Mouse (Mus musculus) T-helper 17 cell (primary cell): ENCODE data around the gene Mfsd12.

Experiments used
- in situ Hi-C, 2 experiments: fragments of 300-600 bp; cut with MboI, MseI; formaldehyde crosslinking; loops; 1 replicate in 1 of 2; 2 replicates in 1 of 2; pipeline ENCODE4 v1.15.1; 2025; ENCODE audit warnings: high pct_unique_total_duplicates in 2 of 2

Gene Mfsd12

DNA sequence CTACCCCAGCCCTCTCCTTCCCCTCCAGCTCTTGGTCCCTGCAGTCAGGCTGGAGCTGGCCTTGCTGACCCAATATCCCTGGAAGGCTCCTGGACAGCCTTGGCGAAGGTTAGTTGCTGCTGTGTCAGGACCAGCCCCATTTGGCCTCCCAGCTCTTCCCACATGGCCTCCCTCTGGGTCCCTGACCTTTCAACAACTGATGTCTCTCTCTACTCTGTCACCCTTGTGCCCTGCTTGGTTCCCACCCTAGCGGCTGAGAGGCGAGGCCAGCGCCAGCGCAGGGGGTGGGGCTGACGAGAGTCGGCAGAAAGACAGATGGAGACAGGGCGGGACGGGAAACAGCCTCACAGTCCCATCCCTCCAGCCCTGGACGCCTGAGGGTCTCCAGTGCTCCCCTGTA lies 28.9 kb upstream of the Mfsd12 start, which contains the start of gene Tbxa2r:
Tbxa2r (plus strand) TSS at position 346 of the 400 bp plus-strand sequence.
- in situ Hi-C loops, result no loop called here

DNA sequence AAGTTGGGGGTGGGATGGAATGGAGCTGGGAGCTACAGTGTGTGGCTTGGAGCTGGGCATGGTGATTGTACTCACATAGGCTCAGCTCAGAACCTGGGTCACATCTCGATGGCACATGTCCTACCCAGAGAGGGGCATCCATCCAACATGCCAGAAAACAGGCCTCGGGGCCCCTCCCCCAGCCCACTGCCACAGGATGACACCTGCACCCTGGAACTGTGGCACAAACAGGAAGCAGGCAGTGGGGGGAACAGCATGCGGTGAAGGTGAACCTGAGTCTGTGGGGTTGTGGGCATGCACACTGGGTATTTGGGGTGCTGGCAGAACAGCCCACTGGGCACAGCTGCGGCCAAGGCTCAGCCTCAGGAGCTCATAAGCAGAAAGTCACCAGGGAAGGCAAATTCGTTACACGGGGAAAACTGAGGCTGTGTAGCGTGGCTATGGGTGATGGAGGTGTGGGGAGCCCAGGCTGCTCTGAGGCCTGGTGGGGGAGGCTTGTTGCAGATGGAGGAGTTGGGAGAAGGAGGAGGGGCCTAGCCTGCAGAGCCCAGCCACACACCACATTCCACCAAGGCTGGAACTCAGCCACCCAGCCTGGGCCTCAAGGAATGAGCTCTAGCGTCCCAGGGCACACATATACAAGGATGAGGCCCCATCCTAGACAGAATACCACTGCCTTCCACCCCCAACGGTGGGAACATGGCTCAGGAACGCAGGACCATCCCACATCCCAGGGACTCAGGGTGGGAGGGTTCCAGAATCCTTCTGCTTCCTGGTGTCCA lies 27.9 kb upstream of the Mfsd12 start:
- in situ Hi-C loops, result no loop called here

DNA sequence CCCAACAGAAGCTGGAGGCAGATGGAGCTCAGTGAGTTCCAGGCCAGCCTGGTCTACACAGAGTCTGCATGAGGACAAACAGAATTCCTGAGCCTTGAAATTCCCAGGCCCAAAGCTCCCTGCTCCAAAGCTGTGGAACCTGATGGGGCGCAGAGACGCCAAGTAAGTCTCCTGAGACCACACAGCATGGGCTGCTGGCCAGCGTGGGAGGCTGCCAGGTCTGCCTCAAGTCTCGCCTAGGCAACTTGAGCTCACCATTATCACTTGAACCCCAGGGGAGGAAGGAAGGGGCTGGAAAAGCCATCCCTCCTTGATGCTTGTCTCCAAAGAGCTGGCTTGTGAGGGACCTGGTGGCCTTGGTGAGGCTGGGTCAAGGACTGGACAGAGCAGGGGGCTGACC lies 27.3 kb upstream of the Mfsd12 start:
- in situ Hi-C loops, result loop anchor here in 1 of 2 experiments (5.0 kb wide), 1 partner anchor 97 kb away; no protein-coding TSS in a partner anchor

DNA sequence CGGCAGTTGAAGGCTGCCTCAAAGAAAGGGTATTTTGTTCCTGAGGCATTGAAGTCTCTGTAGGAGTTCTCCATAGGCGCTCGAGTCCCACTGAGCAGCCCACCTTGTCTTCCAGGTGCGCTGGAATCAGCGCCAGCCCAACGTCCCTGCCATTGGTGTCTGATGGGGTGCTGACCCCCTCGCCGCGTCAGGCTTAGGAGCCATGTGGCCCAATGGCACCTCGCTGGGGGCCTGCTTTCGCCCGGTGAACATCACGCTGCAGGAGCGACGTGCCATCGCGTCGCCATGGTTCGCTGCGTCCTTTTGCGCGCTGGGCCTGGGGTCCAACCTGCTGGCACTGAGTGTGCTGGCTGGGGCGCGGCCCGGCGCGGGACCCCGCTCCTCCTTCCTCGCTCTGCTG lies 25.0 kb upstream of the Mfsd12 start:
- in situ Hi-C loops, result loop anchor here in 1 of 2 experiments (5.0 kb wide), 1 partner anchor 95 kb away; no protein-coding TSS in a partner anchor

DNA sequence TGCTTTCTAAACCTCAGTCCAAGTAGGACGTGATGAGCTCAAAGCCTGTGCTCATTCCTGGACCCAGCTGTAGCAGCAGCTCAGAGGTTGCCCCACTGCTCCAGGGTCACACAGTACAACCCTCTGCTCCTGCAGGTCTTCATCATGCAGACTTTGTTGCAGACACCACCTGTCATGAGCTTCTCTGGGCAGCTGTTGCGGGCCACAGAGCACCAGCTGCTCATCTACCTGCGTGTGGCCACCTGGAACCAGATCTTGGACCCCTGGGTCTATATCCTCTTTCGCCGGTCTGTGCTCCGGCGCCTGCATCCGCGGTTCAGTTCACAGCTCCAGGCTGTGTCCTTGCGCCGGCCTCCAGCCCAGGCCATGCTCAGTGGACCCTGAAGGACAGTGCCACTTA lies 23.0 kb upstream of the Mfsd12 start:
- in situ Hi-C loops, result loop anchor here in 1 of 2 experiments (5.0 kb wide), 1 partner anchor 93 kb away; no protein-coding TSS in a partner anchor

DNA sequence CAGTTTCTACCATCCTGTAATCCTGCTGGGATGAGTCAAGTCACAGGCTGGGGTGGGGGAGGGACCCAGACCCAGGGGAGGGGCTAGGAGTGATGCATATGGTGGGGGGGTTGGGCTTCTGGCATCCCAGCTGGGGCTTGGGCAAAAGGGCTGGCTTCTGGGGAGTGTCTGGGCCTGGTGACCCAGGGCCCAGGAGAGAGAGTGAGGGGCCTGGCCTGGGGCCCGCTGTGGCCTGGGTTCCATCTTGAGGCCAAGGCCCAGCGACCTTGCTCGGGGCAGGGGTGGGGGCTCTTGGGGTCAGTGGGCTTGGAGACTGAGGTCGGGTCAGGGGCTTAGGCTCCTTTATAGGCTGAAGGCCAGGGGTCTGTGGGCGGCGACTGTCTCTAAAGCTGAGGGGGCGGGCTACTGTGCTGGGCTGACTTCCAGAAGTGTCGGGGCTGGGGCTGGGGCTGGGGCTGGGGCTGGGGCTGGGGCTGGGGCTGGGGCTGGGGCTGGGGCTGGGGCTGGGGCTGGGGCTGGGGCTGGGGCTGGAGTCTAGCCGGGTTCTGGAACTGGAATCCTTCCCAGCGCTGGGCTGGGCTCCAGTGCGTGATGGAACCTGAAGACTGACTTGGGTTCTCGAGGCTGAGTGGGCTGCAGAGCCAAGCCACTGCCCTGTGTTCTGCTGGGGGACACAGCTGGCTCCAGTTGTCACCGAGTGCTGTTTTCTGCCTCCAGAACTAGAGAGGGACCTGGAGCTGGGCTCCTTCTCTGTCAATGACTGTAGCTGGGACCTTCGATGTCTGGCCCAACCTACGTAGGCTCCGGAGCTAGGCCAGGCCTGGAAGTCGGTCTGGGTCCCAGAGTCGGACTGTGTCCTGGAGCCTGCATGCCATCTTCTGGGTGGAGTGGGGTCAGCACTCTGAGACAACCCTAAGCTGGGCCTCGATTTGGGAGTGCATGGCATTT lies 21.6 kb upstream of the Mfsd12 start:
- in situ Hi-C loops, result no loop called here

DNA sequence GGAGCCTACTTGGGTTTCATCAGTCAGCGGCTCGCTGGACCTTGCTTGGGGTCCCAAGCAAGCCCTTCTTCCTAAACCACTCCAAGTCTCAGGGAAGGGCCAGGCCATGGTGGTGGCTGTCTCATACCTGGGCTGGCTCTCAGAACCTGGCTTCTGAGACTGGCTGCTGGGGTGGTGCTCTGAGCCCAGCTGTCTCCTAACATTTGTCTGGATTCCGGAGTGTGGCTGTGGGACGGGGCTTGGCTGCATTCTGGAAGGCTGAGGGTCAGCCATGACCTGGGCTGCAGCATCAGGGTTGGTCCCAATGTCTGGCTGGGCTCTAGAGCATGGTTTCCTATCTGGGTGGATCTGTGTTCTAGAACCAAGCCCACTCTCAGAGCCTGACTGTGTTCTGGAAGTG lies 20.7 kb upstream of the Mfsd12 start:
- in situ Hi-C loops, result no loop called here

DNA sequence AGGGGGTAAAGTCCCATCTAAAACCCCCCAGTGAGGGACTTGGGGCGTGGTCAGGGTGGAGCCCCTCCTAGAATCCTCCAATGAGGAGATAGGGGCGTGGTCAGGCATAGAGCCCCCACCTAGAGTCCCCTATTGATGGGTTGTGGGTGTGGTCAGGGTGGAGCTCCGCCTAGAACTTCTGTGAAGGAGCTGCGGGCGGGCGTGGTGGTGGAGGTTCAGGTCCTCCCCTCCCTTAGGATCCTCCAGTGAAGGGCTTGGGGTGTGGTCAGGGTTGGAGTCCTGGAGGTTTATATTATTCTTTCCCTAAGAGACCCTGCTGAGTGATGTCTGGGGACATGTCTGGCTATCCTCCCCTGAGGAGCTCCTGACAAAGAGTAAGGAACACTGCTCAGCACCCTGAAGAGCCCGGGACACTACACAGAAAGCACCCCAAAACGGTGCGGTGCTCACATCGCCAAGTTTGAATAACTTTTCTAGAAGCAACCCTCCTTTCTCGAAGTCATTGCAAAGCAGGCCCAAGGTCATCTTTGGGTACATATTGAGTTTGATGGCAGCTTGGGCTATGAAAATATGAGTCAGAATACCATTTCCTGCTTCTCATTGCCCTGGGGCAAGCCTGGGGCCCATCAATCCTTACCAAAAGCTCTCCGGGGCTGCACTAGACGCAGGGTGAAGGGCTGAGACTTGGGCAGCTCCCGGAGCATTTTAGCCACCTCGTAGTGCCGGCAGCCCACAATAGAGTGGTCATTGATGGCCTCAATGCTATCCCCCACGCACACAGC lies 16.5 kb upstream of the Mfsd12 start:
- in situ Hi-C loops, result loop anchor here (10.0 kb wide), 1 partner anchor 56 kb away; no protein-coding TSS in a partner anchor

DNA sequence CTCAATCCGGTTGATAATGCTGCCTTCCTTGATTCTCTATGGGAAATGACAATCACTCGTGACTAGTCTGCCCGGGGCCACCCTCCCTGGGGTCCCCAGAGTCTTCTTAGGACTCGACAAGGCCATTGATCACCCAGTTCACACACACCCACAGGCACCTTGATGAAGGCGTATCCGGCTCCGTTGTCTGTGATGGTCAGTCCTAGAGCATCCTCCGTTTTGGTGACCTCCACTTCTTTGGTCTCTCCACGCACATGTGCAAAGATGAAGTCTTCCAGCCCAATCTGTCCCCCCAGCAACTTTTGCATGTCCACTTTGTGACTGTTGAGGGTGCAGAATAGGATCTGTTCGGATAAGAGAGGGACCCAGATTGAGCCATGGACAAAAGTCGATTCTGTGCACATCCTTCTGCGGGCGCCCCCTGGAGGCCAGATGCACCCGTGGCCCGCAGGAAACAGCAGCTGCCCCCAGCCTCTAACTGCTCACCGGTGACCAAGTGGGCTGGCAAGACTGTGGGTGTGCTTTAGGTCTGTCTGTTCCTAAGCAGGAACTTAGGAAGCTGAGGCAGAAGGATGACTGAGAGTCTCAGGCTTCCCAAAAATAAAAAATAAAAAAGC lies 15.8 kb upstream of the Mfsd12 start:
- in situ Hi-C loops, result loop anchor here (10.0 kb wide), 1 partner anchor 57 kb away; no protein-coding TSS in a partner anchor

DNA sequence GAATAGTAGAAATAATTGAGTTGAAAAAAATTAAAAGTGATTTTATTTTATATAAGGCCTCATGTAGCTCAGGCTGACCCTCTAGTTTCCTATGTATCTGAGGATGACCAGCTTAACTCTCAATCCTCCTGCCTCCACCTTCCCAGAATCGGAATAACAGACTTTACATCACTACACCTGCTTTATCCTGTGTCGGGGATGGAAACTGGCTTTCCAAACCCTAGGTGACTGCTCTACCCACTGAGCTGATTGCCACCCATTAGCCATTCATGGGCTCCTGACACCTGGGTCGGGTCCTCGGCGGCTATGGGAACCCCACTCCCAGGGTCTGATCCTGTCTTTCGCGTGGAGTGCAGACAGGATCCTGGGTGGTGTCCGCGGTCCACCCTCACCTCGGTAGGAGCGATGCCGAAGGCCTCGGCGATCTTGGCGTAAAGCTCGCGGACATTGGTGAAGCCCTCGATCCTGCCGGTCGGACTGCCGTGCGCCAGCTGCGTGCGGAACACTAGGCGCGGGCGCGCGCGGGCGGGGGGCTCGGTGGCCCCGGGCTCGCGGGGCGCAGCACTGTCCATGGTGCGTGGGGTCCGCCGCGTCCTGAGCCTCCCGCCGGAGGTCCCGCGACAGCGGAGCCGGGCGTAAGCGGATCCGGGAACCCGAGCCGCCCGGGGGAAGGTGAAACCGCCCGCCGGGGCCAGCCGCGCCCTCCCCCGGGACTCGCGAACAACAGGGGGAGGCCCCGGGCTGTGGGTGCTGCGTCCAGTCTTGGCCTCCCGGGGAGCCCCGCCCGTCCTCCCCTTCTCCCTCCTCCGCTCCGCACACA lies 14.4 kb upstream of the Mfsd12 start, which contains the start of gene Gipc3:
Gipc3 (minus strand) TSS at position 581 of the 820 bp plus-strand sequence.
- in situ Hi-C loops, result loop anchor here (10.0 kb wide), 1 partner anchor 58 kb away; no protein-coding TSS in a partner anchor

DNA sequence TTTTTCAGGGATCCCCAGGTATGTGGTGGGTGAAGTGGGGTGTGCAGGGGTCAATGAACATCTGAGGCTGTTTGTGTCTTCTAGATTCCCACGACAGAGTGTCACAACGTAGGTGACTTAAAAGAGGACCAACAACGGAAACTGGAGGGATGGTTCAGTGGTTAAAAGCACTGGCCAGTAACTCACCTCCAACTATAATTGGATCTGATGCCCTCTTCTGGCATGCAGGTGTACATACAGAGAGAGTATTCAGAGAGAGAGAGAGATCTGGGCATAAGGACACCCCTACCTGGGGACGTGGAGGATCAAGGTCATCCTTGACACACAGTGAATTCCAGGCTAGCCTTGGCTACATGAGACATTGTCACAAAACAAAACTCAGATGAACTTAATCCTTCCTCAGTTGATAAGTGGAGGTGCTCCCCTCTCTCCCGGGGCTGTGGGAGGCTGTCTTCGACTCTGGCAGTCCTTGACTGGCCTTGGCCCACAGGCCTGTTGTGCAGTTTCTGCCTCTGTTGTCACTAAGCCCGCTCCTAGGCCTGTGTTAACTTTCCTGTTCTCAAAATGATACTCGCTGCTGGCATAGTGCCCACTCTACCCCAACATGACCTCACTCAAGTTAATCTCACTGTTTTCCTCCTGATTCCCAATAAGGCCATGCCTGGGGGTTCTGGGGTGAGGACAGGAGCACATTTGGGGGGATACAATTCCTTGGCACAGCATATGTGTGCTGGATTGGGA lies 12.7 kb upstream of the Mfsd12 start:
- in situ Hi-C loops, result loop anchor here (5.0 to 10.0 kb wide), 2 partner anchors 42 to 60 kb away; no protein-coding TSS in a partner anchor

DNA sequence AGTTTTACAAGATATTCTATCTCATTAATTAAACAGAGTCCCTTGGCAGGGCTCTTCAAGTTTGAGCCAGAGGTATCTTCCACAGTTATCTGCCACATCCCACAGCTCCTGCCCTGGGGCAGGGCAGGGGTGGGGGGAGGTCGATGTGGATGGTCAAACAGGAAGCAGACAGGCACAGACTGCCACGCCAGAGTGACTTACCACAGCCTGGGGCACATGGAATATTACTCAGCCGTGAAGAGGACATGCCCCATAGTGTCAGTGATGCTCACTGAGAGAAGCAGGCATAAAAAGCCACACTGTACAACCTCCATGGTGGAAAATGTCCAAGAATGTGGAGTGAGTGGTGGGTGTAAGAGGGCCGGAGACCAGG lies 12.1 kb upstream of the Mfsd12 start:
- in situ Hi-C loops, result loop anchor here (5.0 to 10.0 kb wide), 2 partner anchors 43 to 60 kb away; no protein-coding TSS in a partner anchor

DNA sequence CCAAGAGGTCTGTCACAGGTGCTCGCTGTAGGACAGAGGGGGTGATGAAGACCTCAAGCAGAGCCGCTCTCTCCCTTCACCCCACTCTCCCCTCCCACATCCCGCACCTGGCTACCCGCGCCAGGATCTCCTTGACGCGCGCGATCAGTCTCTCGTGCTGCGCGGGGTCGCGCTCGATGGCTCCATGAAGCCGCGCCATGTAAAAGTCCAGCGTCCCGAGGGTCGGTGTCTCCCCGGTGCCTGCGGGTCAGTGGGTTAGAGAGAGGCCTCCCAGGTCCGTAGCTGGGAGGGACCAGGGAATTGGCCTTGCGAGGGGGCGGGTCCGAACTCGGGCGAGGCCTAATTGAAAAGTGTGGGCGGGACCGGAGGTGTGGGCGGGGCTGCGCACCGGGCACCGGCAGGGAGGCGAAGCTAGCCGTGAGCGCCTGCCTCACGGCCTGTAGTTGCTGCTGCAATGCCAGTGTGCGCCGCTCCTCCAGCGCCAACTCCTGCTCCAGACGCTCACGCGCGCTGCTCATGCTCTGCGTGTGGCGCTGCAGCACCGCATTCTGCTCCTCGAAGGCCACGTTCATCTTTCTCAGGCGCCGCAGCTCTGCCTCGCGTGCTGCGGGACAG lies 10.7 kb upstream of the Mfsd12 start:
- in situ Hi-C loops, result loop anchor here (5.0 to 10.0 kb wide), 2 partner anchors 44 to 62 kb away; no protein-coding TSS in a partner anchor

DNA sequence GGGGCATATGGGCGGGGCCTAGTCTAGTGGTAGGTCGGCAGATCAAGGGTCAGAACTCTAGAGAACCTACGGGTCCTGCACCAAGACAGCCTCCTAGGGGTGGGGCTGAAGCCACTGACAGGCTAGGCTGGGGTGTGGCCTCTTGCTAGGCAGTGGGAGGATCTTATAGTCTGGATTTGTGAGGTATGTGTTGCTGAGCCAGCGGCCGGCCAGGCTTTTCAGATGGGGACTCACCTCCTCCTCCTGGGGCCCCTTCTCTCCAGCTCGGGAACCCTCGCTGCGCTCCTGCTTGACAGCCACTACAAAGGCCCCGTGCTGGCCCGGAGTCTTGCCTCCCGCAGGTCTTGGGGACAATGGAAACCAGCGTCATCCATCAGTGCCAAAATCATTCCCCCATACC lies 8.1 kb upstream of the Mfsd12 start:
- in situ Hi-C loops, result loop anchor here (5.0 to 10.0 kb wide), 2 partner anchors 47 to 64 kb away; no protein-coding TSS in a partner anchor

DNA sequence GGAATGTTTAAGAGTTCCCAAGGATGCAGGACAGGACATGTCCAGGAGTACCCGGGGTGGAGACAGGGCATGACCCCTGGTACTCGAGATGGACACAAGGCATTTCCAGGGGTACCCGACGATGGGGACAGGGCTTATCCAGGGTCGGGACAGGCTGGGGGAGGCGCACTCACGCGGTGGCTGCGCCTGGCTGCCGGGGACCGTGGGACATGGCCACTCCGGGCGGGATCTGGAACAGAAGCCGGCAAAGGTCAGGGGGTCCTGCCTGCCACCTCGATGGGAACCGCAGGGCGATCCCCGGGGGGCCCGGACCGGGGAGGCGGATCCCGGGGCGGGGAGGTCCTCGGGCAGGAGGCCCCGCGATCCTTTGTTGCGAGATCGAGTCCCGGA lies 7.3 kb upstream of the Mfsd12 start:
- in situ Hi-C loops, result loop anchor here (5.0 to 10.0 kb wide), 2 partner anchors 48 to 65 kb away; no protein-coding TSS in a partner anchor

DNA sequence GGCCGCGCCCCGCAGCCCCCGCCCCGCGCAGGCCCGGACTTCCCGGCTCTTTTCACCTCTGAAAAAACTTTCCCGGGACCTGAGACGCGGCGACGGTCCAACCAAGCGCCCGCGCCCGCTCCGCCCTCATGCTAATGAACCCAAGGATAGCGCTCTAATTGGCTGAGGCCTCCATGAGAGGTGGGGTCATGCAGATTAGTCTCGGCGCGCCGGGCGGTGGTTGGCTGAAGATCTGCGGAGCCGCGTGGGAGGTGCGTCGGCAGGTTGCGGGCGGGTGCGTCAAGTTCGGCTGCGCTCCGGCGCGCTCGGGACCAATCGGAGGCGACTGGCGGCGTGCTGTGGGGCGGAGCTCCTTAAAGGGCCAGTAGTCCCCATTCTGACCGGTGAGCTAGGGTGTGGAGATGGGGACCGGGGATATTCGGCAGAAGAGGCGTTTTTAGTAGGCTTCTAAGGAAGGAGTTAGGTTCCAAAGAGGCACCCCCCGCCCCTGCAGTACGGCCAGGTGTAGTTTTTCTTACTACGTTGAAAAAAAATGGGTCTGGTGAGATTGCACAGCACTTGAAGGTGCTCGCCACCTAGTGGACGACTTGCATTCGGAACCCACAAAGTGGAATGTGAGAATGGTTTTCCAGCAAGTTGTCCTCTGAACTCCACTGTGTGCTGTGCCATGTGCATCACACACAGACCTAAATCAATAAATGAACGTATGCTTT lies 6.8 kb upstream of the Mfsd12 start, which contains the start of gene Hmg20b:
Hmg20b (minus strand) TSS at position 130 of the 713 bp plus-strand sequence.
- in situ Hi-C loops, result no loop called here

DNA sequence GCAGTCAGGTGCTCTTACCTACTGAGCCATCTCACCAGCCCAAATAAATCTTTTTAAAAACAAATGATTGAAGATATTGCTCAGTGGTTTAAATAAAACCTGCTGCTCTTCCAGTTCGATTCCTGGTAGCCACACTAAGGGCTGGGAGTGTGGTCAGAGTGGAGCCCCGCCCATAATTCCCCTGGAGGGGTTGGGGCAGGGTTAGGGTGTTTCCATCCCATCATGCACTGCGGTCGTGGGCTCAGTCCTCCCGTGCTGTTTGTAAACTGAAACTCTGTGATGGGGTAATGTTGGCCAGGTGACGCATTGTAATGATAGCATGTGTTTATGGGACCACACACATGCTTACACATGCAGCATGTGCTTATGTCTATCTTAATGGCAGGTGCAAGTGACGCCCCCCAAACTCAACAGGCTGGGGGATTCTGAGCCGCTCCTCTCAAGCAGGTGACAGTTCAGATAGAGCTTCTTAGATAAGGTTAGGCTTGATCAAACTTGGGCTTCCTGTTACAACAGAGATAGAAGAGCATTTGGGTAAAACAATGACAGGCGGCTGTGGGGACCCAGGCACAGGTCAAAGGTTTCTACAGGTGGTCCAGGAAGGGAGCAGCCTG lies 5.5 kb upstream of the Mfsd12 start:
- in situ Hi-C loops, result no loop called here
